ENCODE assay signal across 9 mouse cellular contexts in genomic region chr2:128179808-128180379, GRCm38 (mm10). TPM values are rescaled to one million over a fixed set of nuclear protein-coding genes. Genes with fewer than 3 reads are reported as not detected.
DNase-seq lines count a peak whose midpoint lies in the region; ATAC-seq and TF ChIP-seq lines count a peak whose summit lies in the region.
"Had no signal": no experiment of that assay in that cellular context is flagged by ENCODE, and none has a peak within 500 bp of the region (broad histone marks: within the 10 kb centered on the region; RNA-seq: fewer than 3 reads in every experiment).

No protein-coding gene starts in this region.

- no peak for TF ChIP-seq CTCF in midbrain, postnatal 0 days (IDR thresholded peaks at IDR 0.05)
- no peak for TF ChIP-seq CTCF in intestine, postnatal 0 days (IDR thresholded peaks at IDR 0.05; ENCODE audit: low read depth)
- no peak for TF ChIP-seq CTCF in lung, embryonic 14.5 days (IDR thresholded peaks at IDR 0.05; ENCODE audit: low read depth)

- no peaks in the 10 kb centered on the region for H3K36me3 ChIP-seq in midbrain, embryonic 11.5 days (ENCODE audit: control insufficient read depth, insufficient read depth, low read length)
- no peaks in the 10 kb centered on the region for H3K36me3 ChIP-seq in midbrain, postnatal 0 days (ENCODE audit: insufficient read depth, low read length)
- no peaks in the 10 kb centered on the region for H3K36me3 ChIP-seq in intestine, postnatal 0 days (ENCODE audit: control insufficient read depth, insufficient read depth)
- H3K36me3 ChIP-seq in lung, embryonic 14.5 days (ENCODE audit: insufficient read depth): no peaks in the 10 kb centered on the region

- peak; percentile 50; the same call in 1 of the 2 replicates for ATAC-seq in midbrain, embryonic 11.5 days (ENCODE audit: low FRiP score)
- no peak for ATAC-seq in midbrain, postnatal 0 days (ENCODE audit: low FRiP score)
- peak; percentile 91 for ATAC-seq in erythroid progenitor cell, adult 5-6 weeks (replicated peaks; ENCODE audit: low FRiP score, poor library complexity, severe bottlenecking)
- ATAC-seq in intestine, postnatal 0 days: peak; percentile 96
- ATAC-seq in lung, embryonic 14.5 days (ENCODE audit: insufficient read depth): peak; percentile 81

- no peaks in the 10 kb centered on the region for H3K27me3 ChIP-seq in midbrain, embryonic 11.5 days (ENCODE audit: control insufficient read depth, insufficient read depth, low read length)
- H3K27me3 ChIP-seq in midbrain, postnatal 0 days (ENCODE audit: insufficient read depth, low read length): no peaks in the 10 kb centered on the region
- H3K27me3 ChIP-seq in intestine, postnatal 0 days (replicated peaks; ENCODE audit: control insufficient read depth, insufficient read depth, low read length): no peaks in the 10 kb centered on the region
- no peaks in the 10 kb centered on the region for H3K27me3 ChIP-seq in lung, embryonic 14.5 days (ENCODE audit: insufficient read depth, low read length)

- H3K4me2 ChIP-seq in midbrain, embryonic 11.5 days: no peak overlapping the region
- H3K4me2 ChIP-seq in midbrain, postnatal 0 days (ENCODE audit: low read depth, low read length, poor library complexity, severe bottlenecking): no peak overlapping the region
- H3K4me2 ChIP-seq in intestine, postnatal 0 days (replicated peaks; ENCODE audit: low read depth): peak overlapping the region; percentile 25; the same call in 1 of the 2 replicates
- no peak overlapping the region for H3K4me2 ChIP-seq in lung, embryonic 14.5 days

- WGBS in midbrain, embryonic 11.5 days: 46% methylated on average over 9 of the region's 9 CpGs
- WGBS in midbrain, postnatal 0 days: 30% methylated on average over 9 of the region's 9 CpGs
- WGBS in intestine, postnatal 0 days: 15% methylated on average over 9 of the region's 9 CpGs
- WGBS in lung, embryonic 14.5 days: 17% methylated on average over 9 of the region's 9 CpGs

- 0 out of 2 replicates have a peak overlapping the region, but pooled peaks have one; percentile 4 for H3K9ac ChIP-seq in midbrain, embryonic 11.5 days (ENCODE audit: low read length)
- no peak overlapping the region for H3K9ac ChIP-seq in midbrain, postnatal 0 days (replicated peaks; ENCODE audit: low read length, poor library complexity, severe bottlenecking)
- no peak overlapping the region for H3K9ac ChIP-seq in intestine, postnatal 0 days (ENCODE audit: low read depth, low read length)
- H3K9ac ChIP-seq in lung, embryonic 14.5 days: no peak overlapping the region

- no peak overlapping the region for H3K27ac ChIP-seq in midbrain, embryonic 11.5 days (ENCODE audit: low read depth, low read length)
- H3K27ac ChIP-seq in midbrain, postnatal 0 days (ENCODE audit: low read depth, low read length): no peak overlapping the region
- peak overlapping the region; percentile 51; the same call in 1 of the 2 replicates for H3K27ac ChIP-seq in intestine, postnatal 0 days (ENCODE audit: low read depth, low read length)
- H3K27ac ChIP-seq in lung, embryonic 14.5 days (ENCODE audit: low read depth): peak overlapping the region; percentile 59; the same call in 1 of the 2 replicates

- no peak for DNase-seq in midbrain, embryonic 11.5 days (ENCODE audit: low spot score, missing footprints)
- DNase-seq in midbrain, postnatal 0 days (ENCODE audit: low spot score): no peak
- peak; percentile 79 for DNase-seq in lung, embryonic 14.5 days
- peak; percentile 81 for DNase-seq in testis, postnatal 14 days (ENCODE audit: low spot score)
- DNase-seq in layer of hippocampus, adult 9-11 months: no peak
- no peak for DNase-seq in cerebellum, adult 8-10 months

- no peaks in the 10 kb centered on the region for H3K9me3 ChIP-seq in midbrain, embryonic 11.5 days (ENCODE audit: control insufficient read depth, low read length)
- no peaks in the 10 kb centered on the region for H3K9me3 ChIP-seq in midbrain, postnatal 0 days (ENCODE audit: low read length)
- no peaks in the 10 kb centered on the region for H3K9me3 ChIP-seq in intestine, postnatal 0 days (ENCODE audit: control insufficient read depth)
- no peaks in the 10 kb centered on the region for H3K9me3 ChIP-seq in lung, embryonic 14.5 days (ENCODE audit: low read depth, low read length)

- no peaks in the 10 kb centered on the region; the same call in 1 of the 2 replicates for H3K4me1 ChIP-seq in midbrain, embryonic 11.5 days (ENCODE audit: control insufficient read depth, insufficient read depth, low read length)
- no peaks in the 10 kb centered on the region; the same call in 1 of the 2 replicates for H3K4me1 ChIP-seq in midbrain, postnatal 0 days (ENCODE audit: insufficient read depth, low read length)
- H3K4me1 ChIP-seq in intestine, postnatal 0 days (replicated peaks; ENCODE audit: control insufficient read depth, insufficient read depth, low read length): peaks cover 12% of the 10 kb centered on the region
- peaks cover 22% of the 10 kb centered on the region for H3K4me1 ChIP-seq in lung, embryonic 14.5 days (ENCODE audit: insufficient read depth)

- H3K4me3 ChIP-seq in midbrain, embryonic 11.5 days (ENCODE audit: low read depth, low read length): no peak overlapping the region
- H3K4me3 ChIP-seq in midbrain, postnatal 0 days (ENCODE audit: low read depth, low read length): no peak overlapping the region
- no peak overlapping the region for H3K4me3 ChIP-seq in intestine, postnatal 0 days (ENCODE audit: low read depth, low read length)
- H3K4me3 ChIP-seq in lung, embryonic 14.5 days (ENCODE audit: low read depth, low read length): no peak overlapping the region
- H3K4me3 ChIP-seq: megakaryocyte, embryonic 14.5 days had no signal

RNA-seq across cellular contexts. Expression of gene Bcl2l11, which starts 54.1 kb away (rescaled TPM):
- polyA plus RNA-seq in midbrain, embryonic 11.5 days (2014; fragmentation: Nextera tagmentation; extraction: Ambion mirVana): 15.1 and 16.9 TPM in 2 replicates
- total RNA-seq in midbrain, postnatal 0 days (2014; rRNA removed): 6.5 and 13.1 TPM in 2 replicates
- polyA plus RNA-seq in midbrain, postnatal 0 days (2015; fragmentation: Nextera tagmentation; extraction: Ambion mirVana): 3.7 and 5.1 TPM in 2 replicates
- total RNA-seq in erythroid progenitor cell, adult 5-6 weeks (2015; ENCODE audit: low replicate concordance): 6.7 and 13.7 TPM in 2 replicates
- total RNA-seq in erythroid progenitor cell, adult 5-6 weeks (2017; ENCODE audit: low replicate concordance): 17.2 and 20.7 TPM in 2 replicates
- 7.3 and 7.5 TPM in 2 replicates for polyA plus RNA-seq in intestine, postnatal 0 days (2015; fragmentation: Nextera tagmentation; extraction: Ambion mirVana)
- polyA plus RNA-seq in lung, embryonic 14.5 days (2014; fragmentation: Nextera tagmentation; extraction: Ambion mirVana): 27.9 and 29.9 TPM in 2 replicates

Comparison
In these comparisons a context has a peak if more than half of its experiments do, and no peak if none do; other contexts are left out.
1. DNase-seq: peak in lung, embryonic 14.5 days (single experiment) and testis, postnatal 14 days (single experiment); none in midbrain, embryonic 11.5 days (single experiment), midbrain, postnatal 0 days (single experiment), layer of hippocampus, adult 9-11 months (single experiment) and cerebellum, adult 8-10 months (single experiment).
2. H3K27ac ChIP-seq: peak in intestine, postnatal 0 days (single experiment) and lung, embryonic 14.5 days (single experiment); none in midbrain, embryonic 11.5 days (single experiment) and midbrain, postnatal 0 days (single experiment).